Mouse (Mus musculus) adrenal gland, adult 2 months (tissue): ENCODE results near the gene Hyal2. TPM values are rescaled to one million over a fixed set of nuclear protein-coding genes. Genes with fewer than 3 reads are reported as not detected.

ENCODE experiments used
- DNase-seq: peaks from one replicate; pipeline ENCODE4 v3.0.0; 2021
- polyA plus RNA-seq: library from polyadenylated mRNA; depleted of rRNA; stranded (reverse); fragments of >200 nt; gene quantifications from 2 replicates; pipeline ENCODE4 v1.2.3, GENCODE M21; 2012; rRNA removed
- total RNA-seq, 2 experiments: library from RNA; stranded (reverse); gene quantifications; 2 replicates each; pipeline ENCODE4 v1.2.3; 2021

The Hyal2 gene
- total and polyA plus RNA-seq, 3 experiments = 36.8 to 102 (median 52.8) TPM

DNA sequence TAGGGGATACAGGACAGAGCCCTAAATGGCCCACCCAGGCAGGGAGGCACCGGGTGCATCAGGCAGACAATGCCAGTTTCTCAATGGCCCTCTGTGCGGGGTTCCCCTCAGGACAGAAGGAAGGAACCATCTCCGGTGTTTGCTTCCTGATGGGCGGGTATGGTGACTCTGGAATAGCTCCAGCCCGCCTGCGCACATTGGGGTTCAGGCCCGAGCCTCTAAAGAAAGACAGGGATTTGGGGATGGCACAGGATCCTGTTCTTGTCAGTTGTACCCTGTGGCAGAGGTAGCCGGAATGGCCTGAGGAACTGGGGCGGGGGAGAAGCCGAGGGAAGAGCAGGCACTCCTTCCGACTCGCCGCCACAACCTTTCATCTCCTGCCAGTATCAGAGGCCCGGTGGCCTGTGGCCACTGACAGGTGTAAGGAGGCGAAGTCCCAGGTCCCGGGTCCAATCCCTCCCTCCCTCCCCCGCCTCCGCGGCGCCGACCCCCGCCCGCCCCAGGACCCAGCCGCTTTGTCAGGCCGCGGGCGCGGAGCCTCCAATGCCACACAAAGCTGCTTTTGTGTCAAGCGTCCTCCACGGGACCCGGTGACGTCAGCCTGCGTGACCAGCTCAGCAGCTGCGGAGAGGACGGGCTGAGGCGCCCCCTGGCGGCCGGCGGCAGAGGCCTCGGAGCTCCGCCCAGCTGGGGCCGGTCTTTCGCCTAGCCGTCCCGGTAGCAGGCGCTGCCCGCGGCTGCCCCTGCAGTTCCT is 44.6 kb downstream of the Hyal2 start:
- peak; percentile 99 for DNase-seq

DNA sequence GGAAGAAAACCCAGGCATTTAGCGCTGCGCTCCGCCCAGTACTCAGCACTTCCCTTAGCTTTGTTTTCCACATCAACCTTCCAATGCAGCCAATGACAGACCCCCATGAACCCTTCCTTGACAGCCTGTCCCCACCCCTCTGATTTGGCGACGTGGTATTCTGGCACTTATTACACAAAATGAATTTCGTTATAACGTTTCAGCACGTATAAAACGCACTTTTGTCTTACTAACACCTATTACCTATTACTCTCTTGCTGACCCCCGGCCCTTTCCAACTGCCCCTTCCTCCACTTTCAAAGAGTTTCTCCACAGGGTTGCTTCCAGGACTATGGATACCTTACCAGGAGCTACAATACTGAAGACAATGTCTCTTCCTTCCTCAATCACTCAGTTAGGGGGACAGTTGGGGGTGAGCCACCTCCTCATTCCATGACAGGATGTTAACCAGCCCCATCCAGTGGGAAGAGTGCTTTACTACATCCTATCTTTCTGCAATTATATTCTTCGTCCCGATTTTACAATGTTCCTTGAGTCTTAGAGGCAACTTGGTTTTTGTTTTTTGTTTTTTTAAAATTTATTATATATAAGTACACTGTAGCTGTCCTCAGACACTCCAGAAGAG is 45.3 kb downstream of the Hyal2 start:
- DNase-seq = no peak

DNA sequence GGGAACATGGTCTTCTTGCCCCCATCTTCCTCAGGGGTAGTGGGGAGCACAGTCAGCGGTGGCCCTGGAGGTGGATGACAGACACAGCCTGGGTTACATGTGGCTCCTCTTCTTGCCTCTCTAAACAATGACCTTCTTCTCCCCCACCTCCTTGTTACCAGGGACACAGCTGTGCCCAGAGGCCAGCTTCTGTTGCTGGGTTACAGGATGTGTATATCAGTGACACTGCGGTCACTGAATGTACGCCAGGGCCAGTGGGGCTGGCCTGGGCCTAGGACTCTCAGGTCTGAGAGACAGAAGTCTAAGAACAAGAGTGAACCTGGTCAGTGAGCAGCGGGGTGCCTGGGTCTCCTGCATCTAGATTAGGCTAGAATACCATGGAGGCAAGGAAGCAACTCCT is 47.3 kb downstream of the Hyal2 start:
- DNase-seq = no peak

- DNase-seq = no peak
Observed at GRCm38 (mm10) chr9:107617461-107617860, 49.7 kb downstream of the Hyal2 start.

- peak; percentile 14 for DNase-seq
Observed at GRCm38 (mm10) chr9:107618098-107618497, 50.4 kb downstream of the Hyal2 start.

GRCm38 (mm10) chr9:107618778-107619545 is 51.2 kb downstream of the Hyal2 start:
- peak; percentile 59 for DNase-seq

DNA sequence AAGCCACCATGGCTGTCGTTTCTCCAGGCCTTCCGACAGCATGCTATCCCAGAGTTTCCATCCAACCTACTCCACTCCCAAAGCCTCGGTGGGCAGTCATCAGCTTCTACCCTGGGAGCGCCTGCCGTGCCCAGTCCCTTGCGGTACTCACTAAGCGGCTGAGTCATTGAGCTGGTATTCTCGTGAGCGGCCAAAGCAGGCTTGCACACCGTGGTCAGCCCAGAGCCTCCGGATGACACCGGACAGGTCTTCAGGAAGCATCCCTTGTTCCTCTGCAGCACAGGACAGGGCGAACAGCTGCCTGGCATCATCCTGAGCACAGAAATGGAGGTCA is 51.8 kb downstream of the Hyal2 start:
- peak; percentile 72 for DNase-seq

- DNase-seq = no peak
Observed at GRCm38 (mm10) chr9:107620954-107621353, 53.2 kb downstream of the Hyal2 start.

Other genes with a start within 250 kb of the Hyal2 start
- 10 to 100 TPM; 17.5 to 17.7 TPM for gene Hemk1, start 229.6 kb upstream of the Hyal2 start, total RNA-seq
- 23.5 and 25.5 TPM in 2 replicates for gene Hemk1, start 229.6 kb upstream of the Hyal2 start, polyA plus RNA-seq
- 1 to 10 TPM in 1 of 2 experiments, under 1 TPM in 1; 0.69 to 1.9 TPM for gene 6430571L13Rik, start 227.3 kb upstream of the Hyal2 start, total RNA-seq
- 1.3 and 1.4 TPM in 2 replicates for gene 6430571L13Rik, start 227.3 kb upstream of the Hyal2 start, polyA plus RNA-seq
- 1 to 10 TPM; 6.9 to 7.1 TPM for gene Cacna2d2, start 168.3 kb upstream of the Hyal2 start, total RNA-seq
- 12.1 and 14.7 TPM in 2 replicates for gene Cacna2d2, start 168.3 kb upstream of the Hyal2 start, polyA plus RNA-seq
- gene Tmem115, start 34.0 kb upstream of the Hyal2 start, total RNA-seq = 10 to 100 TPM; 43.2 to 48.1 TPM
- 84.2 and 96.5 TPM in 2 replicates for gene Tmem115, start 34.0 kb upstream of the Hyal2 start, polyA plus RNA-seq
- gene Cyb561d2, start 25.8 kb upstream of the Hyal2 start, total RNA-seq = 10 to 100 TPM; 14.6 to 22.0 TPM
- gene Cyb561d2, start 25.8 kb upstream of the Hyal2 start, polyA plus RNA-seq = 59.1 and 68.0 TPM in 2 replicates
- gene Nprl2, start 25.7 kb upstream of the Hyal2 start, total RNA-seq = 10 to 100 TPM; 27.9 to 31.5 TPM
- gene Nprl2, start 25.7 kb upstream of the Hyal2 start, polyA plus RNA-seq = 24.2 and 31.9 TPM in 2 replicates
- gene Zmynd10, start 20.6 kb upstream of the Hyal2 start, total RNA-seq = under 1 TPM; 0.45 to 0.52 TPM
- gene Zmynd10, start 20.6 kb upstream of the Hyal2 start, polyA plus RNA-seq = 0.37 and 0.61 TPM in 2 replicates
- 10 to 100 TPM; 15.5 to 18.6 TPM for gene Rassf1, start 16.4 kb upstream of the Hyal2 start, total RNA-seq
- gene Rassf1, start 16.4 kb upstream of the Hyal2 start, polyA plus RNA-seq = 15.3 and 16.7 TPM in 2 replicates
- 10 to 100 TPM; 52.2 to 57.5 TPM for gene Tusc2, start 4.7 kb upstream of the Hyal2 start, total RNA-seq
- 88.2 and 94.1 TPM in 2 replicates for gene Tusc2, start 4.7 kb upstream of the Hyal2 start, polyA plus RNA-seq
- gene Hyal1, start 9.0 kb downstream of the Hyal2 start, total RNA-seq = 10 to 100 TPM; 13.7 to 15.2 TPM
- gene Hyal1, start 9.0 kb downstream of the Hyal2 start, polyA plus RNA-seq = 6.3 and 7.0 TPM in 2 replicates
- 10 to 100 TPM; 15.9 to 19.2 TPM for gene Naa80, start 10.9 kb downstream of the Hyal2 start, total RNA-seq
- 111 TPM in 2 replicates for gene Naa80, start 10.9 kb downstream of the Hyal2 start, polyA plus RNA-seq
- 1 to 10 TPM; 1.3 to 1.4 TPM for gene Hyal3, start 12.9 kb downstream of the Hyal2 start, total RNA-seq
- 1.8 and 2.2 TPM in 2 replicates for gene Hyal3, start 12.9 kb downstream of the Hyal2 start, polyA plus RNA-seq
- 10 to 100 TPM; 36.0 to 41.7 TPM for gene Ifrd2, start 19.7 kb downstream of the Hyal2 start, total RNA-seq
- gene Ifrd2, start 19.7 kb downstream of the Hyal2 start, polyA plus RNA-seq = 67.3 and 80.0 TPM in 2 replicates
- 1 to 10 TPM; 3.7 to 4.1 TPM for gene Sema3b, start 41.3 kb downstream of the Hyal2 start, total RNA-seq
- 8.3 and 10.4 TPM in 2 replicates for gene Sema3b, start 41.3 kb downstream of the Hyal2 start, polyA plus RNA-seq
- 100 to 1,000 TPM; 198 to 278 TPM for gene Gnai2, start 67.4 kb downstream of the Hyal2 start, total RNA-seq
- 330 and 345 TPM in 2 replicates for gene Gnai2, start 67.4 kb downstream of the Hyal2 start, polyA plus RNA-seq
- 1 to 10 TPM in 1 of 2 experiments, under 1 TPM in 1; 0.48 to 2.7 TPM for gene Slc38a3, start 101.6 kb downstream of the Hyal2 start, total RNA-seq
- gene Slc38a3, start 101.6 kb downstream of the Hyal2 start, polyA plus RNA-seq = 1.7 and 4.1 TPM in 2 replicates
- under 1 TPM in 1 of 2 experiments, not detected in 1; 0.37 TPM for gene Gnat1, start 111.8 kb downstream of the Hyal2 start, total RNA-seq
- 0.10 and 0.16 TPM in 2 replicates for gene Gnat1, start 111.8 kb downstream of the Hyal2 start, polyA plus RNA-seq
- 10 to 100 TPM; 27.2 to 34.8 TPM for gene Sema3f, start 142.5 kb downstream of the Hyal2 start, total RNA-seq
- 95.1 and 106 TPM in 2 replicates for gene Sema3f, start 142.5 kb downstream of the Hyal2 start, polyA plus RNA-seq
- 100 to 1,000 TPM in 1 of 2 experiments, 10 to 100 TPM in 1; 67.1 to 124 TPM for gene Rbm5, start 203.1 kb downstream of the Hyal2 start, total RNA-seq
- gene Rbm5, start 203.1 kb downstream of the Hyal2 start, polyA plus RNA-seq = 61.7 and 67.8 TPM in 2 replicates